Mouse (Mus musculus) ES-Bruce4 (cell line): ENCODE results near the gene Rnf212b. TPM values are rescaled to one million over a fixed set of nuclear protein-coding genes. Genes with fewer than 3 reads are reported as not detected.

Experiments
- H3K27ac ChIP-seq: 2 replicates; pipeline ENCODE4 v1.5.1; 2012; ENCODE audit warnings: low read length, inconsistent platforms; ENCODE audit not compliant: insufficient read depth
- H3K27me3 ChIP-seq: 2 replicates; pipeline ENCODE4 v1.6.1; 2012; ENCODE audit warnings: mild to moderate bottlenecking, low read length, inconsistent platforms; ENCODE audit not compliant: control insufficient read depth, poor library complexity, insufficient read depth, severe bottlenecking
- H3K36me3 ChIP-seq: 2 replicates; pipeline ENCODE4 v1.6.1; 2012; ENCODE audit warnings: inconsistent platforms, mild to moderate bottlenecking, low read length, moderate library complexity; ENCODE audit not compliant: control insufficient read depth, poor library complexity, insufficient read depth, severe bottlenecking
- H3K4me1 ChIP-seq: one replicate; pipeline ENCODE4 v1.8.1; 2011; ENCODE audit warnings: low read length; ENCODE audit not compliant: control insufficient read depth, insufficient read depth
- H3K4me3 ChIP-seq: 2 replicates; pipeline ENCODE4 v1.5.1; 2011; ENCODE audit warnings: low read depth, mild to moderate bottlenecking, low read length
- H3K9ac ChIP-seq: 2 replicates; pipeline ENCODE4 v1.6.1; 2012; ENCODE audit warnings: low read depth, mild to moderate bottlenecking, inconsistent platforms; ENCODE audit not compliant: poor library complexity, severe bottlenecking
- H3K9me3 ChIP-seq: replicated peaks from 2 replicates; pipeline ENCODE4 v1.6.1; 2012; ENCODE audit warnings: mild to moderate bottlenecking, low read length, inconsistent platforms; ENCODE audit not compliant: control insufficient read depth, poor library complexity, insufficient read depth, severe bottlenecking
- CTCF ChIP-seq: IDR thresholded peaks from one replicate; pipeline ENCODE4 v1.8.1; 2011; ENCODE audit warnings: low read depth, low read length
- EP300 ChIP-seq: IDR thresholded peaks from 2 replicates; pipeline ENCODE4 v1.6.1; 2011; ENCODE audit warnings: low read depth, low read length; ENCODE audit not compliant: insufficient read depth
- POLR2A ChIP-seq: IDR thresholded peaks from one replicate; pipeline ENCODE4 v1.8.1; 2011; ENCODE audit warnings: low read length; ENCODE audit not compliant: insufficient read depth
- polyA plus RNA-seq: library from polyadenylated mRNA; stranded (reverse); fragments of >200 nt; gene quantifications from 2 replicates; pipeline ENCODE4 v1.2.4, GENCODE M21; 2011; ENCODE audit warnings: low read depth; ENCODE audit not compliant: missing spikeins, insufficient read depth, insufficient read length

Gene Rnf212b
- polyA plus RNA-seq, 1 experiment = 0.66 TPM

- 0 out of 2 replicates have a peak, but pooled peaks have one; percentile 53 for TF ChIP-seq EP300
- no peak for TF ChIP-seq CTCF
- peak; percentile 53 for TF ChIP-seq POLR2A
- Histone ChIP-seq H3K27ac (peak within 1 kb of the TSS; percentile 29), H3K9me3 (no peaks in the 10 kb centered on the region), H3K27me3 (no peaks in the 10 kb centered on the region), H3K9ac (peak within 1 kb of the TSS; percentile 81), H3K4me3 (peak within 1 kb of the TSS; percentile 86), H3K36me3 (no peaks in the 10 kb centered on the region), H3K4me1 (no peaks in the 10 kb centered on the region)
Measured at GRCm38 (mm10) chr14:54883154-54884021, 69.4 kb downstream of the Rnf212b start, which contains the start of the genes Bcl2l2 and Gm20521. TSS of gene Bcl2l2 (plus strand) at chr14:54883377. TSS of gene Gm20521 (plus strand) at chr14:54883441.

- Histone ChIP-seq H3K4me3 (peak overlapping the region; percentile 86), H3K9ac (peak overlapping the region; percentile 81), H3K27ac (no peak overlapping the region), H3K4me1 (no peaks in the 10 kb centered on the region), H3K36me3 (no peaks in the 10 kb centered on the region), H3K9me3 (no peaks in the 10 kb centered on the region), H3K27me3 (no peaks in the 10 kb centered on the region)
- TF ChIP-seq POLR2A (no peak), CTCF (no peak), EP300 (no peak)
Measured at GRCm38 (mm10) chr14:54884022-54884712, 70.2 kb downstream of the Rnf212b start.

- Histone ChIP-seq H3K4me3 (no peak overlapping the region), H3K27me3 (no peaks in the 10 kb centered on the region), H3K36me3 (no peaks in the 10 kb centered on the region), H3K9me3 (no peaks in the 10 kb centered on the region), H3K9ac (no peak overlapping the region), H3K27ac (no peak overlapping the region), H3K4me1 (no peaks in the 10 kb centered on the region)
- TF ChIP-seq EP300 = no peak
- no peak for TF ChIP-seq CTCF
- no peak for TF ChIP-seq POLR2A
Measured at GRCm38 (mm10) chr14:54885309-54885708, 71.4 kb downstream of the Rnf212b start.

- Histone ChIP-seq H3K27me3 (no peaks in the 10 kb centered on the region), H3K27ac (peak within 1 kb of the TSS; percentile 69), H3K4me1 (peaks cover 2% of the 10 kb centered on the region), H3K9me3 (no peaks in the 10 kb centered on the region), H3K4me3 (peak within 1 kb of the TSS; percentile 47), H3K9ac (peak within 1 kb of the TSS; percentile 47), H3K36me3 (peaks cover 19% of the 10 kb centered on the region)
- TF ChIP-seq EP300 = no peak
- no peak for TF ChIP-seq CTCF
- TF ChIP-seq POLR2A = no peak
Measured at GRCm38 (mm10) chr14:54892200-54892599, 78.3 kb downstream of the Rnf212b start, which contains the start of gene Pabpn1. TSS of gene Pabpn1 (plus strand) at chr14:54892500.

GRCm38 (mm10) chr14:54893651-54894181 lies 79.8 kb downstream of the Rnf212b start:
- peak overlapping the region; percentile 100 for H3K9ac ChIP-seq
- peak overlapping the region; percentile 57 for H3K4me3 ChIP-seq
- no peaks in the 10 kb centered on the region for H3K9me3 ChIP-seq
- H3K27me3 ChIP-seq = no peaks in the 10 kb centered on the region
- TF ChIP-seq POLR2A (peak; percentile 83), EP300 (no peak)
- H3K36me3 ChIP-seq = peaks cover 31% of the 10 kb centered on the region
- H3K4me1 ChIP-seq = peaks cover 2% of the 10 kb centered on the region
- H3K27ac ChIP-seq = peak overlapping the region; percentile 57
